Mouse (Mus musculus) lung, adult 2 months (tissue): ENCODE measurements at regions not wholly inside any gene's neighbourhood (a gene's known extent, or its start where the extent isn't known, plus 50 kb on each side); places are given as distances from the start of the nearest gene placed in this dataset.

Experiments
- DNase-seq: peaks from one replicate; pipeline ENCODE4 v3.0.0; 2022
- H3K4me1 ChIP-seq: fragments of 200-500 bp; 2 replicates; pipeline ENCODE4 v1.6.1; 2011; ENCODE audit warnings: low read length; ENCODE audit not compliant: control insufficient read depth, insufficient read depth
- H3K4me3 ChIP-seq: fragments of 200-500 bp; replicated peaks from 2 replicates; pipeline ENCODE3; 2011; ENCODE audit warnings: low read depth, mild to moderate bottlenecking, control low read depth, low read length; ENCODE audit errors: extremely low read depth
- CTCF ChIP-seq: fragments of 200-500 bp; IDR thresholded peaks from 2 replicates; pipeline ENCODE4 v1.5.1; 2011; ENCODE audit warnings: mild to moderate bottlenecking, low read length, control low read depth; ENCODE audit not compliant: insufficient read depth
- POLR2A ChIP-seq: fragments of 200-500 bp; IDR thresholded peaks from 2 replicates; pipeline ENCODE4 v1.6.1; 2011; ENCODE audit warnings: low read depth, mild to moderate bottlenecking, control low read depth, low read length, borderline replicate concordance; ENCODE audit errors: extremely low read depth
- WGBS: fragments of 180-500 bp; shearing (Covaris S2); methylation state at CpG from one replicate; pipeline ENCODE4 v1.1.7; 2018; 5-methylcytosine and 5-hydroxymethylcytosine counted together

GRCm38 (mm10) chr9:52286104-52286503 lies 117.7 kb upstream of the Zc3h12c start:
- WGBS, result 40% methylated on average over 1 of the region's 1 CpGs
- Histone ChIP-seq H3K4me1 (no peaks in the 10 kb centered on the region; the same call in 1 of the 2 replicates), H3K4me3 (no peak overlapping the region)
- TF ChIP-seq CTCF (no peak), POLR2A (no peak)
- no peak for DNase-seq

DNA sequence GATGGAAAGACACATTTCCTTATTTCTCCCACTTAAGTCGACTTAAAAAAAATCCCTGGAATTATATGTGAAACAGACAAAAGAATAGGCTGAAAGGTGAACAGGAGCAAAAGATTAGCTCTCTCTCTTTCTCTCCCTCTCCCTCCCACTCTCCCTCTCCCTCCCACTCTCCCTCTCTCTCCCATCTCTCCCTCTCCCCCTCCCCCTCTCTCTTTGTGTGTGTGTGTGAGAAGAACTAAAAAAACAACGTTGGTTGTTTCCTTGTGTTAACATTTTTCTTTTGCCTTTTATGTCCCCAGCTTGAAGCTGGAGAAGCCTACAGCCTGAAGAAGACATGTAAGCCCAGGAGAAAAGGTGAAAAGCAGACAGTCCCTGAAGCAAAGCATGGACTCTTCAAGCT lies 115.2 kb upstream of the Zc3h12c start:
- Histone ChIP-seq H3K4me1 (no peaks in the 10 kb centered on the region; the same call in 1 of the 2 replicates), H3K4me3 (no peak overlapping the region)
- TF ChIP-seq POLR2A (no peak), CTCF (no peak)
- 19% methylated on average over 2 of the region's 2 CpGs for whole genome bisulfite sequencing
- DNase-seq, result no peak

- Histone ChIP-seq H3K4me3 (no peak overlapping the region), H3K4me1 (no peaks in the 10 kb centered on the region; the same call in 1 of the 2 replicates)
- no peak for TF ChIP-seq CTCF
- TF ChIP-seq POLR2A, result no peak
- WGBS, result 41% methylated on average over 5 of the region's 5 CpGs
- no peak for DNase-seq
Observed at GRCm38 (mm10) chr9:52280995-52281394, 112.6 kb upstream of the Zc3h12c start.

DNA sequence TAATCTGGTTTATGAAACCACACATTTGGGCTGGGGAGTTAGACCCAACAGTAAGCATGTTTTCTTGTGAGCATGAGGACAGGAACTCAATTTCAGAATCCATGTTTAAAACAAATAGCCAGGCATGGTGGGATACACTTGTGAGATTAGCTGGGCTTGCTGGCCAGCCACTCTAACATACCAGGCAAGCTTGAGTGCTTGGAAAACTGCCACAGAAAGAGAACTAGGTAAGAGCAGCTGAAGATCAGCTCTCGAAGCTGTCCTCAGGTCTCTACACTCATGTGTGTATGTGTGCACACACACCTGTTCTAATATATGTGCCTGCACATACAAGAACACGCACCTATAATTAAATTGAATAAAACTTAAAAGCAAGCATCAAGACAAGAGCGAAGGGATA lies 112.2 kb upstream of the Zc3h12c start:
- Histone ChIP-seq H3K4me1 (no peaks in the 10 kb centered on the region; the same call in 1 of the 2 replicates), H3K4me3 (no peak overlapping the region)
- TF ChIP-seq POLR2A (no peak), CTCF (no peak)
- WGBS, result 74% methylated on average over 3 of the region's 3 CpGs
- DNase-seq, result no peak

GRCm38 (mm10) chr9:52278701-52279023 lies 110.3 kb upstream of the Zc3h12c start:
- DNase-seq, result no peak
- 55% methylated on average over 3 of the region's 3 CpGs for WGBS
- TF ChIP-seq CTCF (no peak), POLR2A (no peak)
- H3K4me3 ChIP-seq, result no peak overlapping the region
- no peaks in the 10 kb centered on the region for H3K4me1 ChIP-seq

DNA sequence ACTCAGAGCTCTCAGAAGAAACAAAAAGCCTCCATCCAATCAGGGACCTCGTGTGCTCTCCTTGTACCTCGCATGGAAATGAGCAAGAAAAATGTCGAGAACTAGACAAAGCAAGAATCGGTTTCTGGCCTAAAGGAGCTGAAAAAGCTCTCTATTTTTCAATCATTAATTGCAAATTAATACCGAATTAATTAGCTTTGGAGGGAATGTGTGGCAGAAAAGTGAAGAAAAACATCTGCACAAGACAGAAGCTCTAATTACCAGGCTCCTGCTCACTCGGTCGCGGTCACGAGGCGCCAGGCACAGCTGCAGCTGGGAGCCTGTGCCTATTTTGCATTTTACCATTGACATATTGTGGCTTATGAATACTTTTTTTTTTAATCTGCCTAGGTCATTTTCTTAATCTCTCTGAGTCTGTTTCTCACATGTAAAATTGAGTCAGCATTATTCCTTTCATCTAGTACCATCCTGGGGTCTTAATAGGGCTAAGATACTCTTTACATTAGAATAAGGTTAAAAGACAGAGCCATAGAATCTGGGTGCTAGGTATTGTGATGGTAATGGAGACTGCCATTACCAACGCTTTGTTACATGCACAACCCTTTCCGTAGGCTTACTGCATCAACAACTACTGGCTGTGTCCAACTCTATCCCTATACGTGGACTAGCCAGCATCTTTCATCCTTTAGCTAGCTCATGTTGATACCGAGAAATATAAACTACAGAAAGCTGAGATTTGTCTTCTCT lies 109.8 kb upstream of the Zc3h12c start:
- no peak for DNase-seq
- no peak for TF ChIP-seq CTCF
- no peak for TF ChIP-seq POLR2A
- WGBS, result 66% methylated on average over 14 of the region's 14 CpGs
- no peak overlapping the region for H3K4me3 ChIP-seq
- no peaks in the 10 kb centered on the region for H3K4me1 ChIP-seq

- no peak for DNase-seq
- WGBS, result 75% methylated on average over 3 of the region's 3 CpGs
- TF ChIP-seq CTCF (no peak), POLR2A (no peak)
- Histone ChIP-seq H3K4me1 (no peaks in the 10 kb centered on the region), H3K4me3 (no peak overlapping the region)
Observed at GRCm38 (mm10) chr9:52273994-52274393, 105.6 kb upstream of the Zc3h12c start.

DNA sequence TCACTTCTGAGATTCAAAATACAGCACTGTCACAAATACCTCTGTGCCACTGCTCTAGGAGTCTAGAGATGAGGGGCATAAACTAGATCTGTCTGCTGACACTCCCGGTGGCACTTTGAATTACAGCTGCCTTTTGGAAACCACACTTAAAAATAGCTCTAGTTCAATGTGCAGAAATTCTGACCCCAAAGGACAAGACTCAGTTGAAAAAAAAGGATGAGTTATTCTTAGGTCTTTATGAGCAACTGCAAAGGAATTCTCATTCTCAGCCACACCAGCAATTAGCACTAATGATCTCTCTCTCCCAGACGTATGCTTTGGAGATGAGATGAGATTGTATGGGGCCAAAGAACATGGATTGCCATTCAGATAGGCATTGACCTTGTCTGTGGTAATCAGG lies 104.3 kb upstream of the Zc3h12c start:
- Histone ChIP-seq H3K4me3 (no peak overlapping the region), H3K4me1 (no peaks in the 10 kb centered on the region)
- DNase-seq, result no peak
- WGBS, result 62% methylated on average over 2 of the region's 2 CpGs
- TF ChIP-seq CTCF, result no peak
- TF ChIP-seq POLR2A, result no peak

DNA sequence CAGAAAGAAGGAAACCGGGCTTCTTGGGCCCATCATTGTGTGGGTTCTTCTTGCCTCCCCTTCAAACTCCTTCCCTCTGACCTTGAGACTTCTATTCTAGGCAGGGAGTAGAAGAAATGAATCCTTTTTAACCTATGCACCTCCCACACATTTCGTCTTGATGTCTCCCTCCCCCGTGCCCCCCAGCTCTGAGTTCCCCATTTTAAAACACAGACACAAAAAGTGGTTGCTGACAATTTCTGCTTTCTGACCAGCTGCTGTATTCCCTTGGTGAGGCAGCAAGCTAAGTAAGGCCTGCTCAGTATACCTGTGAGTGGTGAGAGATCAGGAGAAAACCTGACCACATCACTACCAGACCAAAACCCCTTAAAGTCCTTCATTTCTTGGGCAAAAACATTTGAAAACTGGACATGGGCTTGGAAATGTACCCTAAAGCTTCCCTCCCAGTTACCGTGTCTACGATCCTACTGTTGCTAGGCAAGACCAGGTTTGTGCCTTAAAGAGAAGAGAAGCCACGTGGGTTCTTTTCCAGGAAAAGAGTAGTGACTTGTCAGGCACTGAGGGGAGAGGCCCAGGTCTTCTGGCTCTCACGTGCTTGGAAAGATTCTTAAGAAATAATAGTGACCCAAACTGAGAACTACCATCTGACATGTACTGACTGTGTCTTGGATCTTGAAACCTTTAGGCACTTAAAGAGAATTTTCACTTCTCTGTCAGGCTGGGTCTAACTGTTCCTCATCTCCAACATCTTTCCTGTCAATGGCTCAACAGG lies 103.2 kb upstream of the Zc3h12c start:
- H3K4me1 ChIP-seq, result no peaks in the 10 kb centered on the region
- TF ChIP-seq CTCF, result no peak
- no peak for TF ChIP-seq POLR2A
- 80% methylated on average over 7 of the region's 7 CpGs for WGBS
- DNase-seq, result no peak
- no peak overlapping the region for H3K4me3 ChIP-seq

GRCm38 (mm10) chr9:52261538-52261937 lies 93.2 kb upstream of the Zc3h12c start:
- TF ChIP-seq CTCF (no peak), POLR2A (no peak)
- H3K4me3 ChIP-seq, result no peak overlapping the region
- WGBS, result 76% methylated on average over 2 of the region's 2 CpGs
- H3K4me1 ChIP-seq, result no peaks in the 10 kb centered on the region; the same call in 1 of the 2 replicates
- no peak for DNase-seq
